Mouse (Mus musculus) liver, embryonic 12.5 days (tissue): ENCODE measurements around the gene Peli2. TPM values are rescaled to one million over a fixed set of nuclear protein-coding genes. Genes with fewer than 3 reads are reported as not detected.

Source experiments
- ATAC-seq: fragments of 200-750 bp; cut with Nextera tagmentation; 2 replicates; pipeline ENCODE4 v1.8.0; 2017; ENCODE audit warnings: moderate number of reproducible peaks, mild to moderate bottlenecking, moderate library complexity
- H3K27ac ChIP-seq: fragments of 300-500 bp; sonication (generic); 2 replicates; pipeline ENCODE4 v1.5.1; 2016; ENCODE audit warnings: mild to moderate bottlenecking
- H3K27me3 ChIP-seq: fragments of 300-500 bp; sonication (generic); replicated peaks from 2 replicates; pipeline ENCODE4 v1.6.1; 2016; ENCODE audit warnings: mild to moderate bottlenecking, moderate library complexity
- H3K36me3 ChIP-seq: fragments of 300-500 bp; sonication (generic); 2 replicates; pipeline ENCODE4 v1.6.1; 2016; ENCODE audit warnings: mild to moderate bottlenecking, moderate library complexity
- H3K4me1 ChIP-seq: fragments of 300-500 bp; sonication (generic); 2 replicates; pipeline ENCODE4 v1.6.1; 2016
- H3K4me2 ChIP-seq: fragments of 300-500 bp; sonication (generic); 2 replicates; pipeline ENCODE4 v1.6.1; 2016; ENCODE audit warnings: mild to moderate bottlenecking, moderate library complexity
- H3K4me3 ChIP-seq: fragments of 300-500 bp; sonication (generic); 2 replicates; pipeline ENCODE4 v1.5.1; 2016; ENCODE audit warnings: mild to moderate bottlenecking, moderate library complexity
- H3K9ac ChIP-seq: fragments of 300-500 bp; sonication (generic); 2 replicates; pipeline ENCODE4 v1.6.1; 2016; ENCODE audit warnings: mild to moderate bottlenecking, moderate library complexity
- H3K9me3 ChIP-seq: fragments of 300-500 bp; sonication (generic); replicated peaks from 2 replicates; pipeline ENCODE4 v1.6.1; 2016; ENCODE audit warnings: mild to moderate bottlenecking, moderate library complexity
- WGBS: fragments of 180-500 bp; shearing (Covaris S2); methylation state at CpG from one replicate; pipeline ENCODE4 v1.1.7; 2016; ENCODE audit not compliant: insufficient replicate concordance; 5-methylcytosine and 5-hydroxymethylcytosine counted together
- polyA plus RNA-seq: library from polyadenylated mRNA; unstranded; fragments of >200 nt; fragmentation: Nextera tagmentation; extraction: Ambion mirVana; gene quantifications from 2 replicates; pipeline ENCODE4 v1.2.1, GENCODE M21; 2016

The Peli2 gene
- polyA plus RNA-seq, 1 experiment from 2014 or later, result 1.8 TPM

DNA sequence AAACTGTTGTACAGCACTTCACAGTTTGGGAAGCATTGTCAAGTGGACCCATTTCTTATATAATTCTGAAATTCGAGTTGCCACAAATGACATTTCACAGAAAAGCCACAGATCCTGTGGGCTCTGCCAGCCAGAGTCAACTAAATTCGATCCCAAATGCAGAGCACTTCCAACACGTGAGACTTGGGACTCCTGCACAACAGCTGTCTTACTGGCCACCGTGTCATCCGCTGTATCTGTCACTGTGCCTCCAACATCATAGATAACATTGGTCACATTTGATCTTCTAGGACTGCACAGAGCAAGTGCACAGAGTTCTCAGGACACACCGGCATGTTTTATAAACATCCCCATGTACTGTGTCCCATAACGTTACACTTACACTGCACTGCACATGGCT lies 14.2 kb upstream of the Peli2 start:
- Histone ChIP-seq H3K27me3 (no peaks in the 10 kb centered on the region), H3K27ac (no peak overlapping the region), H3K9ac (no peak overlapping the region), H3K9me3 (0 out of 2 replicates have a peak, but pooled peaks cover 2% of the 10 kb centered on the region), H3K36me3 (no peaks in the 10 kb centered on the region), H3K4me3 (no peak overlapping the region), H3K4me1 (no peaks in the 10 kb centered on the region), H3K4me2 (no peak overlapping the region)
- 69% methylated on average over 7 of the region's 7 CpGs for WGBS
- no peak for ATAC-seq

DNA sequence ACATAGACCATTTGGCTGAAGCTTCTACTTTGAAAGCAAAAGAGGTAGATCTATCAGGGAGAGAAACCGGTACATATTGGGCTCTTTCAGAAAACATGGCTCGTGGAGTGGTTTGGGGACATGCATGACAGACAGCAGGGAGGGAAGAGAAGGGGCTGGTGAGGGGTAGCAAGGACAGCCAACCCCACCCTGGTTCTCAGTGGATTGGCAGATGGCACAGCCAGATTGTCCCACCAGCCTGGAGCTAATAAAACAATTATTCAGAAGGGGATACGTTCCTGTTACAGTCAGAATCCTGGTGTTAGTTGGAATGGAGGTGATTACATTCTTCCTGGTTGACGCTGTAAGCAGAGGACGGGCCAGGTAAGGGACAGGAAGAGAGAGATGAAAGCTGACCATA lies 2.6 kb upstream of the Peli2 start:
- Histone ChIP-seq H3K27ac (no peak overlapping the region), H3K4me2 (no peak overlapping the region), H3K4me1 (peaks cover 9% of the 10 kb centered on the region; the same call in 1 of the 2 replicates), H3K36me3 (no peaks in the 10 kb centered on the region), H3K27me3 (peaks cover 49% of the 10 kb centered on the region), H3K9me3 (no peaks in the 10 kb centered on the region), H3K4me3 (no peak overlapping the region), H3K9ac (no peak overlapping the region)
- 60% methylated on average over 5 of the region's 5 CpGs for WGBS
- no peak for ATAC-seq

DNA sequence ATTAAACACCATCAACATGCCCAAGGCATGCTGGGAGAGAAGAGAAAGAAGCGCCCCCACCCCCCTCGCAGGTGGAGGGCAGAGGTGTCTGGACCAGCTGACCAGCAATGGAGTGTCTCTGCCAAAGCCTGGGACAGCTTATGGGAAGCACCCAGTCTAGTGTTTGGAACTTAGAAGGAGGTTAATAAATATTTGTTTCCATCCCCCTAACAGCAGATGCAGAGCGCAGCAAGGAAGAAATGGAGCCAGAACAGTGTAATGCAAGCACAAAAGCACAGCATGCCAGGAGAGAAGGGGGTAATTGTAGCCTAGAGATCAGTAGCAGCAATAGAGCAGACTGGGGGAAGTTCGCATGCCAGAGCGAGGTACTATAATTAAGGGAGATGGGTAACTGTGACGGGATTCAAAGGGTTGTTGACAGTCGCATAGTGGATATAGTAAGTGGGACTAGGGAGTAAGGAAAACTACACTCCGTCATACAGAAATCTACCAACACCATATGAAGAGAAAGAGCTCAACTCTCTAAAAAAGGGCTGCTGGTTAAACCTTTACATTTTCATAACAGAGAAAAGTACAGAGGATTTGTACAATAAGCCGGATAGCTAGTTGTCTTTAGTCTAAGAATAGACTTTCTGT lies 1.5 kb upstream of the Peli2 start:
- Histone ChIP-seq H3K27ac (no peak overlapping the region), H3K4me3 (no peak overlapping the region), H3K9me3 (no peaks in the 10 kb centered on the region), H3K4me2 (no peak overlapping the region), H3K9ac (no peak overlapping the region), H3K36me3 (no peaks in the 10 kb centered on the region), H3K4me1 (peaks cover 9% of the 10 kb centered on the region; the same call in 1 of the 2 replicates), H3K27me3 (peaks cover 53% of the 10 kb centered on the region)
- no peak for ATAC-seq
- 25% methylated on average over 9 of the region's 9 CpGs for WGBS

DNA sequence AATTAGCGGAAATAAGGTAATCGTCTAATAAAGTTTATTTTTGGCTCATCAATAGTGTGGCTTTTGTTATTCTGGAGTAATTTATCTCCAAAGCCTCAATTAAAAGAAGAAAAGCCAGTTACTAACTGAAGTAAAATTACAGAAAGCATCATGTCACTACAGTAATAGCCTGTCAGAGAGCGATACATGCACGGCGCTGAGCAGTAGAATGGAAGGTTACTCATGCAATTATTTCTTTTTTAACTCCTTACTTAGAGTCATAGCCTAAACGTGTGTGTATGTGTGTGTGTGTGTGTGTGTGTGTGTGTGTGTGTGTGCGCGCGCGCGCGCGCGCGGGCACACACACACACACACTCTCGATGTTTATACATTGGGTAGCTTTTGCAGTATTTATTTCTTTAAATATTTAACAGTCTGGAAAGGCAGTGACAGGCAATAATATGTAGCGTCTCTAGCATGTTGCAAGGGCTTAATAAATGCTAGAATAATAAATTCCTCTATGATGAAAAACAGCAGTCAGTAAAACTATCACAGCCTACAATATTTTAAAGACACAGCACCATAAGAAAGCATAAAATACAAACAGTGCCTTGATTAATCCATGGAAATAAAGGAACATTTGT lies 864 bp upstream of the Peli2 start:
- H3K9ac ChIP-seq, result no peak overlapping the region
- ATAC-seq, result no peak
- peak overlapping the region; percentile 15; the same call in 1 of the 2 replicates for H3K4me3 ChIP-seq
- H3K4me1 ChIP-seq, result peaks cover 9% of the 10 kb centered on the region; the same call in 1 of the 2 replicates
- H3K27ac ChIP-seq, result no peak overlapping the region
- H3K36me3 ChIP-seq, result no peaks in the 10 kb centered on the region
- H3K9me3 ChIP-seq, result no peaks in the 10 kb centered on the region
- 30% methylated on average over 17 of the region's 17 CpGs for WGBS
- H3K27me3 ChIP-seq, result peaks cover 55% of the 10 kb centered on the region
- H3K4me2 ChIP-seq, result peak overlapping the region; percentile 70

DNA sequence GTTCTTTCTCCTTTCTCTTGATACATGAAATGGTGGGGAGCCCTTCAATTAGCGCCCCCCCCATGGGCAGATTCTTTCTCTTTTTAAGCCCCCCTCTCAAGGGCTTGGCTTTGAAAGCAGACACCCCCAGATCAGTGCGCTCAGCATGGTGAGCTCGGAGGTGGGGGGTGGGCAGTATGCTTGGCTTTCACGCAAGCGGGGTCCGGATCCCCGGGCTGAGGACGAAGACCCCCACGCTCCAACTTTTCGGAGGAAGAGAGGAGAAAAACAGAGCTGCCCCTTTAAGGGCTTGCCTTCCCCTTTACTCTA lies 226 bp upstream of the Peli2 start:
- H3K4me3 ChIP-seq, result peak overlapping the region; percentile 64
- peak overlapping the region; percentile 70 for H3K4me2 ChIP-seq
- H3K4me1 ChIP-seq, result peaks cover 9% of the 10 kb centered on the region; the same call in 1 of the 2 replicates
- H3K36me3 ChIP-seq, result no peaks in the 10 kb centered on the region
- WGBS, result 0% methylated on average over 8 of the region's 10 CpGs
- no peak for ATAC-seq
- peaks cover 55% of the 10 kb centered on the region for H3K27me3 ChIP-seq
- H3K9ac ChIP-seq, result no peak overlapping the region
- no peak overlapping the region for H3K27ac ChIP-seq
- H3K9me3 ChIP-seq, result no peaks in the 10 kb centered on the region

DNA sequence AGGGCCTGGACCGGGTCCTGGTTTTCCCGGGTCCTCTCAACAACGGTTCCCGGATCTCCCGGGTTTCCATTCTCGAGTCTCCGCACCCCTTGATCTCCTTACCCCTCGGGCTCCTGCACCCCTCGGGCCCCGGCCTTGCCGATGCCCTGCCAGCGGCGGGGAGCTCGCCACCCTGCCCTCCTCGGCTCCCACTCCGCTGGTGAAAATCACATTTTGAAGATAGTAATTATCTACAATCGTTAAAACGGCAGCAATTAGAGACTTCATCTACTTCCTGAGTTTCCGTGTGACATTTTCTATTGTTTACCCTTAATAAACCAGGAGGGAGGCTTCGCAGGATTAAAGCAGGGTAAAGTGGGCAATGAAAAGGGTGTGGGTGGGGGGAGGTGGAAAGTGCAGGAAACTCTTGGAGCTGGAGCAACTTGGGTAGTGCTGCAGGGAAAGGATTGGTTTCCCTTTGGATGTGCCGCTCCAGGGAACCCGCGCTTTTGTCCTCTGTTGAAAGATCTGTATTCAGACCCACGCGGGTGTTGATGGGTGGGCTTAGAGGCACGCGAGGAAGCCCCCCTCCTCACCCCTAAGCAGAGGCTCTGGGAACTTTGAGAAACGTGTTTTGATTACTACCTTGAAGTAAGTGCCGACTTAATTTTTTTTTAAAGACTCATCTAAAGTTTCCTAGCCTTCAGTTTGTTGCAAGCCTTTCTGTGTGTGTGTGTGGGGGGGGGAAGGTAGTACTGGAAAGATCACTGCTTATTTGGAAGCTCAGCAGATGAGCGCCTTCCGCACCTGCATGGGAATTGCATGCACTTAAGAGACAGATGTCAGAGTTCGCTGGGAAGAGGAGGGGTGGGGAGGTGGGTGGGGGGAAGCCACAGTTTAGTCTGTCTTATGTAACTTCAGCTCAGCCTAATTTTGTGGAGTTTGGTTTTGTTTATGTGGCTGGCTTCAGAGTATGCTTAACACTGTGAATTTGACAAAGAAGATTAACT lies 1.2 kb downstream of the Peli2 start:
- 0 out of 2 replicates have a peak, but pooled peaks have one; percentile 21 for ATAC-seq
- Histone ChIP-seq H3K4me3 (peak overlapping the region; percentile 64), H3K9me3 (no peaks in the 10 kb centered on the region), H3K27ac (no peak overlapping the region), H3K36me3 (no peaks in the 10 kb centered on the region), H3K4me2 (peak overlapping the region; percentile 70), H3K9ac (peak overlapping the region; percentile 59; the same call in 1 of the 2 replicates), H3K4me1 (peaks cover 9% of the 10 kb centered on the region; the same call in 1 of the 2 replicates), H3K27me3 (peaks cover 55% of the 10 kb centered on the region)
- WGBS, result 1% methylated on average over 32 of the region's 32 CpGs

DNA sequence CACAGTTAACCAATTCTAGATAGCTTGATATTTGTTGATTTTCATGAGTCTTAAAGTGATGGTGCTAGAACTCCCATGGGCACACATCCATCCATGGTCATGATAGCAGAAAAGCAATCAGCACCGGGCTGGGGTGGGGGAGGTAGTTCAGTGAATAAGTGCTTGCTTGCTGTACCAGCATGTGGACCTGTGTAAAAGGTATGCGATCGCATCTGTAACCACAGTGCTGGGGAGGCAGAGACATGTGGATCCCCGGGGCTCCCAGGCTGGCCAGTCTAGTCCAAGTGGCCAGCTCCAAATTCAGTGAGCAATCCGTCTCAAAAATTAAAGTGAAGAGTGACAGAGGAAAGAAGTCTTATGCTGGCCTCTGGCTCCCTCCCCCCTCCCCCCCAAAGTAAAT lies 3.4 kb downstream of the Peli2 start:
- no peak overlapping the region for H3K9ac ChIP-seq

DNA sequence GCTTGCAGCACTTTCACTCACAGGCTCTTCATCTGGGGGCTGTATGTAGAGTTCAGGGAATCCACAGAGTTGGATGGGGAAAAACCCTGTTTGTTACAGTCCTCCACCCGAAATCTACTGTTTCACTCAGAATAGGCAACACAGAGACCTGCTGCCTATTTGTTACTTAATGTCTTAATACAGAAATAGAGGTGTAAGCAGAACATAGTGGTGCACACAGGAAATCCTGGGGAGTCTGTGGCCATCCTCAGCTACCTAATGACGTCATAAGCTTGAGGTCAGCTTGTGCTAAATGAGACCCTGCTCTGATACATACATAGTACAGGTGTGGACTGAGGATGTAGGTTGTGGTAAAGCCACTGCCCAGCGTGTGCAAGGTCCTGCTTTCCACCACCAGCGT lies 4.2 kb downstream of the Peli2 start:
- H3K27ac ChIP-seq, result no peak overlapping the region
- no peak for ATAC-seq
- H3K36me3 ChIP-seq, result no peaks in the 10 kb centered on the region
- 47% methylated on average over 4 of the region's 4 CpGs for WGBS
- no peak overlapping the region for H3K4me3 ChIP-seq
- H3K9me3 ChIP-seq, result no peaks in the 10 kb centered on the region
- H3K27me3 ChIP-seq, result peaks cover 36% of the 10 kb centered on the region
- H3K4me2 ChIP-seq, result no peak overlapping the region
- H3K9ac ChIP-seq, result no peak overlapping the region
- H3K4me1 ChIP-seq, result peaks cover 9% of the 10 kb centered on the region; the same call in 1 of the 2 replicates

More for the DNA sequence above, 3.4 kb downstream of the Peli2 start:
- no peaks in the 10 kb centered on the region for H3K9me3 ChIP-seq
- H3K4me3 ChIP-seq, result no peak overlapping the region
- no peak overlapping the region for H3K4me2 ChIP-seq
- H3K36me3 ChIP-seq, result no peaks in the 10 kb centered on the region
- no peak for ATAC-seq
- 63% methylated on average over 5 of the region's 5 CpGs for WGBS
- peaks cover 9% of the 10 kb centered on the region; the same call in 1 of the 2 replicates for H3K4me1 ChIP-seq
- peaks cover 43% of the 10 kb centered on the region for H3K27me3 ChIP-seq
- no peak overlapping the region for H3K27ac ChIP-seq

DNA sequence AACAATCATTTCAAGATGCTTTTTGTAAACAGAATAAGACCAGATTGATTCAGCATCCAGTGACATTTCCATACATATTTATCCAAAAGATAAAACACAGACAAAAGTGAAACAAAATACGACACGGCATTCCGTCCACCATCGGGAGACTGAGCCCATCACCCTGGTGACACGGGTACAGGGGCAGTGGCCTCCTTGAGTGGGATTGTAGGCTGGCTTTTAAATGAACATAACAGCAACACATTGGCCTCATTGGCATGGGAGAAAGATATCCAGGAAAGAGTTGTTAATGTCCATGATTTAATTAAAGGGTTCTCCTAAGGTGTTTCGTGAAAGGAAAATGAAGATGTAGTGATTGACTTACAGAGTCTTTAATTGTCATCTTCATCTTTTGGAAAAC lies 5.3 kb downstream of the Peli2 start:
- Histone ChIP-seq H3K4me1 (peaks cover 14% of the 10 kb centered on the region), H3K4me2 (no peak overlapping the region), H3K27ac (no peak overlapping the region), H3K36me3 (no peaks in the 10 kb centered on the region), H3K9ac (no peak overlapping the region), H3K4me3 (no peak overlapping the region), H3K9me3 (no peaks in the 10 kb centered on the region), H3K27me3 (peaks cover 26% of the 10 kb centered on the region)
- WGBS, result 76% methylated on average over 6 of the region's 6 CpGs
- no peak for ATAC-seq

DNA sequence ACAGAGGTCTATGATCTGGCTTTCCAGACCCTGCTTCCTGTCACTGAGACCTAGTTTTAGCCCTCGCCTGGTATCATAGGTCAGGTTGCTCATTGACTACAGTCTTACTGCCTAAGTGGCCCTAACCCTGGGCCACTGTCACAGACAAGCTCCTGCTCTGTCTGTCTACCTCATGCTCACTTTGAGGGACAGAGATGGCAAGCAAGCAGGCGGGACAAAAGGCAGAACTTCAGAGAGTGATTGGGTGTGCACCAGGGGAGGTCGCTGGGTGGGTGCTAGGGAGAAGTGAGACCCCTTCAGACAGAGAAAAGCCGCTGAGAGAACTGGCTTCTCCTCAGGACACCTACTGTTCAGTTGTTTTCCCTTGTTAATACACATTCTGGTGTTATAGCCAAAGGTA lies 6.3 kb downstream of the Peli2 start:
- Histone ChIP-seq H3K9ac (no peak overlapping the region), H3K36me3 (no peaks in the 10 kb centered on the region), H3K4me1 (peaks cover 24% of the 10 kb centered on the region), H3K4me3 (no peak overlapping the region), H3K4me2 (no peak overlapping the region), H3K27me3 (peaks cover 16% of the 10 kb centered on the region), H3K27ac (no peak overlapping the region), H3K9me3 (no peaks in the 10 kb centered on the region)
- no peak for ATAC-seq
- 59% methylated on average over 4 of the region's 4 CpGs for WGBS

DNA sequence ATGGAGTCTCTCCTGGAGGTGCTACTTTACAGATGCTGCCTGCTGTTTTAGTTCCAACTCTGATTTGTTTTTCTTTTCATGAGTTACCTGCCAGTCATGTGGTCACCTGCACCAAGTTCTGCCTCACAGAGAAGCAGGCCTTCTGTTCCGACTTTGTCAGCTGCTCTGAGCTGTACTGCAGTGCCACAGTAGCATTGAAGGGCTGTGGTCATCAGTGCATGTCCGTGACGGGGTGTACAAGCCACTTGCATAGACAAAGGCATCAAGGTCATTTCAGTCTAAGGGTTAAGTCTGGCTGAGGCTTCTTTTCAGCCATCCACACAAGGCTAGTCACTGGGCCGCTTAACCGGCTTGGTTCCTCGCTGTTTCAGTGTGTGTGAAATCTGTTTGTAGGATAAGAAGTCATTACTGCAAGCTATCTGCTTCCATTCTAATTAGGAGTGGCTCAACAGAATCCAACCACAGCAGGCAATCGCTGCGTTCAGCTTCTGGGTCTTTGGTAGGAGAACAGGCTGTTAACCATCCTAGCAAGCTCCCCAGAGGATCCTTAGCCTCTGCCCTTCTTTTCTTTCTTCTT lies 7.1 kb downstream of the Peli2 start:
- Histone ChIP-seq H3K27ac (no peak overlapping the region), H3K4me3 (no peak overlapping the region), H3K9ac (no peak overlapping the region), H3K4me1 (peaks cover 24% of the 10 kb centered on the region), H3K36me3 (no peaks in the 10 kb centered on the region), H3K27me3 (peaks cover 9% of the 10 kb centered on the region), H3K9me3 (no peaks in the 10 kb centered on the region), H3K4me2 (no peak overlapping the region)
- no peak for ATAC-seq
- WGBS, result 63% methylated on average over 8 of the region's 8 CpGs
